Mouse (Mus musculus): ENCODE data around the gene Homer3.

DNA sequence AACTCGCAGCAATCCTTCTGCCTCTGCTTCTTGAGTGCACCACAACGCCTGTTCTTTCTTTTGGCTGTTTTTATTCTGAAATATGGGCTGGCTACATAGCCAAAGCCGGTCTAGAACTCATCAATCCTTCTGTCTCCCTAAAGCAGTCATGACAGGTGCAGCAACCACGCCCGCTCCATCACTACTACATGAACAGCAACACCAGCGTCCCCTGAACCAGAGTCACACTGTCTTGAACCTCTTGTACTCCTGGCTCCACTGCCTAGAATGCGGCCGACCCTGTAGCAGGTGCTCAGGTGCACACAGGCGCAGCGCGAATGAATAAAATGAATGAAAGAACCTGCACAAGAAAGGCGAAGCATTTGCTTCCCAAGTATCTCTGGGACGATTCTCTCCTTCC is 49.0 kb upstream of the Homer3 start:
- no peak for TF ChIP-seq GATA1 (IDR thresholded peaks at IDR 0.05; ENCODE audit: borderline replicate concordance, low read length)
- TF ChIP-seq FLI1 (IDR thresholded peaks at IDR 0.05; ENCODE audit: low read length), result no peak
